Mouse (Mus musculus): Measurements from ENCODE around the gene Tmem255a. TPM values are rescaled to one million over a fixed set of nuclear protein-coding genes. Genes with fewer than 3 reads are reported as not detected.

Tmem255a gene
- 0.97 TPM for polyA plus RNA-seq (2014; fragmentation: Illumina TruSeq; extraction: RNeasy Lipid Tissue Mini Kit (QIAGEN cat#74804); ENCODE audit: low replicate concordance)

GRCm38 (mm10) chrX:38251851-38252571 is at the start of gene Tmem255a:
TSS of gene Tmem255a (minus strand) at chrX:38252439.

GRCm38 (mm10) chrX:38189552-38190457 is 62.4 kb downstream of the Tmem255a start, which contains the start of gene Zbtb33:
TSS of gene Zbtb33 (plus strand) at chrX:38189793.

Other genes starting within 250 kb of the Tmem255a start
- not detected for gene Btg1-ps1, start 233.6 kb downstream of the Tmem255a start, polyA plus RNA-seq (2014; fragmentation: Illumina TruSeq; extraction: RNeasy Lipid Tissue Mini Kit (QIAGEN cat#74804); ENCODE audit: low replicate concordance)
- gene Btg1-ps2, start 209.3 kb downstream of the Tmem255a start, polyA plus RNA-seq (2014; fragmentation: Illumina TruSeq; extraction: RNeasy Lipid Tissue Mini Kit (QIAGEN cat#74804); ENCODE audit: low replicate concordance) = not detected
- gene Rhox10, start 186.0 kb downstream of the Tmem255a start, polyA plus RNA-seq (2014; fragmentation: Illumina TruSeq; extraction: RNeasy Lipid Tissue Mini Kit (QIAGEN cat#74804); ENCODE audit: low replicate concordance) = not detected
- gene Rhox11, start 167.3 kb downstream of the Tmem255a start, polyA plus RNA-seq (2014; fragmentation: Illumina TruSeq; extraction: RNeasy Lipid Tissue Mini Kit (QIAGEN cat#74804); ENCODE audit: low replicate concordance) = not detected
- gene Rhox12, start 141.5 kb downstream of the Tmem255a start, polyA plus RNA-seq (2014; fragmentation: Illumina TruSeq; extraction: RNeasy Lipid Tissue Mini Kit (QIAGEN cat#74804); ENCODE audit: low replicate concordance) = not detected
- gene Rhox13, start 131.2 kb downstream of the Tmem255a start, polyA plus RNA-seq (2014; fragmentation: Illumina TruSeq; extraction: RNeasy Lipid Tissue Mini Kit (QIAGEN cat#74804); ENCODE audit: low replicate concordance) = not detected
- 56.5 TPM for gene Zbtb33, start 62.6 kb downstream of the Tmem255a start, polyA plus RNA-seq (2014; fragmentation: Illumina TruSeq; extraction: RNeasy Lipid Tissue Mini Kit (QIAGEN cat#74804); ENCODE audit: low replicate concordance)
- not detected for gene Atp1b4, start 63.7 kb upstream of the Tmem255a start, polyA plus RNA-seq (2014; fragmentation: Illumina TruSeq; extraction: RNeasy Lipid Tissue Mini Kit (QIAGEN cat#74804); ENCODE audit: low replicate concordance)
- 605 TPM for gene Lamp2, start 204.0 kb upstream of the Tmem255a start, polyA plus RNA-seq (2014; fragmentation: Illumina TruSeq; extraction: RNeasy Lipid Tissue Mini Kit (QIAGEN cat#74804); ENCODE audit: low replicate concordance)